Mouse (Mus musculus) frontal cortex, postnatal 25 days (tissue): Measurements from ENCODE around the gene Galnt17.

ENCODE experiments used
- DNase-seq, 2 experiments: peaks; one replicate each; pipeline ENCODE4 v3.0.0; 2022; ENCODE audit warnings: low spot score in 2 of 2

Galnt17 gene

GRCm38 (mm10) chr5:131120296-131120840, 187.9 kb downstream of the Galnt17 start:
- DNase-seq, result no peak

- DNase-seq, result no peak
Observed at GRCm38 (mm10) chr5:131119896-131120295, 188.4 kb downstream of the Galnt17 start.

GRCm38 (mm10) chr5:131117391-131118040, 190.8 kb downstream of the Galnt17 start:
- DNase-seq, result no peak

GRCm38 (mm10) chr5:131113850-131114470, 194.3 kb downstream of the Galnt17 start:
- DNase-seq, result no peak

GRCm38 (mm10) chr5:131107188-131107587, 201.1 kb downstream of the Galnt17 start:
- no peak for DNase-seq

GRCm38 (mm10) chr5:131096824-131097223, 211.5 kb downstream of the Galnt17 start:
- no peak for DNase-seq

GRCm38 (mm10) chr5:131095635-131096034, 212.7 kb downstream of the Galnt17 start:
- DNase-seq, result no peak

- no peak for DNase-seq
Observed at GRCm38 (mm10) chr5:131094771-131095170, 213.5 kb downstream of the Galnt17 start.

GRCm38 (mm10) chr5:131094138-131094537, 214.2 kb downstream of the Galnt17 start:
- DNase-seq, result no peak

GRCm38 (mm10) chr5:131089876-131090275, 218.4 kb downstream of the Galnt17 start:
- no peak for DNase-seq

GRCm38 (mm10) chr5:131088866-131089265, 219.4 kb downstream of the Galnt17 start:
- no peak for DNase-seq

- DNase-seq, result no peak
Observed at GRCm38 (mm10) chr5:131083072-131083657, 225.1 kb downstream of the Galnt17 start.

GRCm38 (mm10) chr5:131077682-131078081, 230.6 kb downstream of the Galnt17 start:
- DNase-seq, result no peak

GRCm38 (mm10) chr5:131075795-131076194, 232.5 kb downstream of the Galnt17 start:
- DNase-seq, result no peak

GRCm38 (mm10) chr5:131074295-131074694, 234.0 kb downstream of the Galnt17 start:
- no peak for DNase-seq

GRCm38 (mm10) chr5:131065174-131065573, 243.1 kb downstream of the Galnt17 start:
- DNase-seq, result no peak

GRCm38 (mm10) chr5:131048505-131048904, 259.8 kb downstream of the Galnt17 start:
- no peak for DNase-seq

- no peak for DNase-seq
Observed at GRCm38 (mm10) chr5:131043130-131043529, 265.2 kb downstream of the Galnt17 start.

- DNase-seq, result no peak
Observed at GRCm38 (mm10) chr5:131040441-131040840, 267.9 kb downstream of the Galnt17 start.

GRCm38 (mm10) chr5:131039611-131040313, 268.5 kb downstream of the Galnt17 start:
- no peak for DNase-seq

- DNase-seq, result no peak
Observed at GRCm38 (mm10) chr5:131024506-131024905, 283.8 kb downstream of the Galnt17 start.

- DNase-seq, result no peak
Observed at GRCm38 (mm10) chr5:131022396-131022993, 285.8 kb downstream of the Galnt17 start.
